Mouse (Mus musculus): ENCODE data around the gene Mindy4.

DNA sequence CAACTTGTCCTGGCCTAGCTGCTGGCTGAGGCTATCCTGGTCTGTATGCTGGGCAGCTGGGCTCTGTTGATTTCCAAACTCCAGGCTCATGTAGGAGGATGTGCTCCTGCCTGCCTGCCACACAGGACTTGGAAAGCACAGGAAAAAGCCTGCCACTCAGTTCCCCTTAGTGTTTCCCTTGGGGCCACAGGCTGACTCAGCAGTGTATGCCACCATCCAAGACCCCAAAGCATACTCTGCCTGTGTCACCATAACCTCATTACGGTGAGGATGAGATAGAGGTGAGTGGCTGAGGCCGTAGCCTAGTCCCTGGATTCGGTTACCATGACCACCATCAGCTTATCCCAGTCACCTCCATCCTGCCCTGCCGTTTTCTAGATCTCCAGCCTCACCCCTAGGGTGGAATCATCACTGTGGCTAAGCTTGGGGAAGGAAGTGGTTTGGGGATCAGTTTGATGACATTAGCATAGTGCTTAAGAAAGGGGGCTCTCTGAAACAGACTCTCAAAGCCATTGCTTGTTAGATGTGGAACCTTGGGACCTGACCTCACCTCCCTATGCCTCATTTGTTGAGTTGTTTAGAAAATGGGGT lies 73.6 kb downstream of the Mindy4 start:
- TF ChIP-seq CHD2 (IDR thresholded peaks at IDR 0.05; ENCODE audit: low read depth, low read length) (no peak), ZC3H11A (IDR thresholded peaks at IDR 0.05; ENCODE audit: borderline replicate concordance, low read depth, low read length) (no peak), HCFC1 (IDR thresholded peaks at IDR 0.05; ENCODE audit: borderline replicate concordance, insufficient read depth, low read length) (no peak), ZNF384 (IDR thresholded peaks at IDR 0.05; ENCODE audit: low read depth, low read length) (no peak), MAFK (IDR thresholded peaks at IDR 0.05; ENCODE audit: insufficient read depth, low read depth, low read length) (no peak)
